Mouse (Mus musculus) liver, embryonic 12.5 days (tissue): ENCODE measurements around the gene Spock3. TPM values are rescaled to one million over a fixed set of nuclear protein-coding genes. Genes with fewer than 3 reads are reported as not detected.

ENCODE experiments used
- ATAC-seq: fragments of 200-750 bp; cut with Nextera tagmentation; 2 replicates; pipeline ENCODE4 v1.8.0; 2017; ENCODE audit warnings: moderate number of reproducible peaks, mild to moderate bottlenecking, moderate library complexity
- H3K27ac ChIP-seq: fragments of 300-500 bp; sonication (generic); 2 replicates; pipeline ENCODE4 v1.5.1; 2016; ENCODE audit warnings: mild to moderate bottlenecking
- H3K27me3 ChIP-seq: fragments of 300-500 bp; sonication (generic); replicated peaks from 2 replicates; pipeline ENCODE4 v1.6.1; 2016; ENCODE audit warnings: mild to moderate bottlenecking, moderate library complexity
- H3K36me3 ChIP-seq: fragments of 300-500 bp; sonication (generic); 2 replicates; pipeline ENCODE4 v1.6.1; 2016; ENCODE audit warnings: mild to moderate bottlenecking, moderate library complexity
- H3K4me1 ChIP-seq: fragments of 300-500 bp; sonication (generic); 2 replicates; pipeline ENCODE4 v1.6.1; 2016
- H3K4me2 ChIP-seq: fragments of 300-500 bp; sonication (generic); 2 replicates; pipeline ENCODE4 v1.6.1; 2016; ENCODE audit warnings: mild to moderate bottlenecking, moderate library complexity
- H3K4me3 ChIP-seq: fragments of 300-500 bp; sonication (generic); 2 replicates; pipeline ENCODE4 v1.5.1; 2016; ENCODE audit warnings: mild to moderate bottlenecking, moderate library complexity
- H3K9ac ChIP-seq: fragments of 300-500 bp; sonication (generic); 2 replicates; pipeline ENCODE4 v1.6.1; 2016; ENCODE audit warnings: mild to moderate bottlenecking, moderate library complexity
- H3K9me3 ChIP-seq: fragments of 300-500 bp; sonication (generic); replicated peaks from 2 replicates; pipeline ENCODE4 v1.6.1; 2016; ENCODE audit warnings: mild to moderate bottlenecking, moderate library complexity
- WGBS: fragments of 180-500 bp; shearing (Covaris S2); methylation state at CpG from one replicate; pipeline ENCODE4 v1.1.7; 2016; ENCODE audit not compliant: insufficient replicate concordance; 5-methylcytosine and 5-hydroxymethylcytosine counted together
- polyA plus RNA-seq: library from polyadenylated mRNA; unstranded; fragments of >200 nt; fragmentation: Nextera tagmentation; extraction: Ambion mirVana; gene quantifications from 2 replicates; pipeline ENCODE4 v1.2.1, GENCODE M21; 2016

The Spock3 gene
- polyA plus RNA-seq, 1 experiment from 2014 or later = 0.66 TPM

- Histone ChIP-seq H3K27ac (no peak overlapping the region), H3K4me2 (no peak overlapping the region), H3K9me3 (no peaks in the 10 kb centered on the region), H3K27me3 (no peaks in the 10 kb centered on the region), H3K4me1 (no peaks in the 10 kb centered on the region), H3K4me3 (no peak overlapping the region), H3K9ac (no peak overlapping the region), H3K36me3 (no peaks in the 10 kb centered on the region)
- no peak for ATAC-seq
Measured at GRCm38 (mm10) chr8:63165326-63165725, 214.5 kb downstream of the Spock3 start.

DNA sequence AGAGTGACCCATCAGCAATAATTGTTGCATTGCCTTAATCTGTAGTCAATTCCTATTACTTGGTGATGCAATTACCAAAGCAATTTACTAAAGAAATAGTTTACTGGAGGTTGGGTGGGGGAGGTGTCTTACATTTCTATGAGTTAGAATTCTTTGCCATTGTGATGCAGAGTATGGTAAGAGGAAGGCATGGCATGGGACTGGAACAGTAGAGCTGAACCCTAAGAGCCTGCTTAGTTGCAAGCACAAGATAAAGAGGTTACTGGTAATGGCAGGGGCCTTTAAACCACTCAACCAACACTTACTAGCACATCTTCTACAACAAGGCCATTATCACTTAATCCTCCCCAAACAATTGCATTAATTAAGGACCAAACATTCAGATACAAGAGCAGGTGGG, 219.1 kb downstream of the Spock3 start:
- H3K27ac ChIP-seq = no peak overlapping the region
- H3K9ac ChIP-seq = no peak overlapping the region
- no peaks in the 10 kb centered on the region for H3K4me1 ChIP-seq
- no peaks in the 10 kb centered on the region for H3K9me3 ChIP-seq
- H3K27me3 ChIP-seq = no peaks in the 10 kb centered on the region
- no peak overlapping the region for H3K4me3 ChIP-seq
- no peak overlapping the region for H3K4me2 ChIP-seq
- H3K36me3 ChIP-seq = no peaks in the 10 kb centered on the region
- no peak for ATAC-seq

DNA sequence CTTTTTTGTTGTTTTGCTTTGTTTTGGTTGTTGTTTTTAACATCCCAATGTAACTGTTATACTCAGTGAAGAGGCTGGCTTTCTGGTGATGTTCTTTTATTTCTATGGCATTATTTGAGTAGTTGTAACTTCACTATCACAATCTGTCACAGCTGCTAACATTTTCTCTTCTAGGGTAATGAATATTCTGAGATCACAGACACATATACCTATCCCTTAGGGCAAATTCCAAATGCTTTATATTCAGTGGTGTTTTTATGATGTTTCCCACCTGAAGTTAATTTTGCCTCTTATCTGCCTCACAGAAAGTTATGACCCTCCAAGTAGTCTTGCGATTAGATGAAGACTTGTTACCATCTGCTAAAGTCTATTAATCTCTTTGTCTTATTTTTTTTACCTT, 230.5 kb downstream of the Spock3 start:
- Histone ChIP-seq H3K9ac (no peak overlapping the region), H3K4me2 (no peak overlapping the region), H3K4me3 (no peak overlapping the region), H3K9me3 (no peaks in the 10 kb centered on the region), H3K27me3 (no peaks in the 10 kb centered on the region), H3K27ac (no peak overlapping the region), H3K36me3 (no peaks in the 10 kb centered on the region), H3K4me1 (no peaks in the 10 kb centered on the region)
- 74% methylated on average over 1 of the region's 1 CpGs for WGBS
- ATAC-seq = no peak

- H3K4me1 ChIP-seq = no peaks in the 10 kb centered on the region
- no peaks in the 10 kb centered on the region for H3K9me3 ChIP-seq
- no peak overlapping the region for H3K9ac ChIP-seq
- no peak overlapping the region for H3K4me2 ChIP-seq
- H3K27ac ChIP-seq = no peak overlapping the region
- ATAC-seq = no peak
- no peak overlapping the region for H3K4me3 ChIP-seq
- H3K36me3 ChIP-seq = no peaks in the 10 kb centered on the region
- H3K27me3 ChIP-seq = no peaks in the 10 kb centered on the region
Measured at GRCm38 (mm10) chr8:63258812-63259385, 308.1 kb downstream of the Spock3 start.

DNA sequence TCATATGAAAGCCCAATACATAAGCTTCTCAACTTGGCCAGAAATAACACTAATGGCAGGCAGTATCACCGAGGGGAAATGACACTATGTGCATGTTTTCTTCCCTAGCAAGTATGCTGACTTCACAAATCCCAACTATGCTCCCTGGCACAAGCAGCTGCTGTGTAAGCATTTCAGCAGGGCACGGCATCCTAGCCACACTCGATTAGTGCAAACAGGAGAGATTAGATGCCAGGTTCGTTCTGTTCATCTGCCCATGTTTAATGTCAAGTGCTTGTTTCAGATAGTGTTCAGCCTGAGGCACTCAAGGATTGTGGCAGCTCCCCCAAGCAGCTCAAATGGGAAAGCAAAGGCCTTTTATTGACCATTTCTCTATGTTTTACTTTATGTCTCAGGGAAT, 311.7 kb downstream of the Spock3 start:
- Histone ChIP-seq H3K4me3 (no peak overlapping the region), H3K27me3 (no peaks in the 10 kb centered on the region), H3K4me2 (no peak overlapping the region), H3K36me3 (no peaks in the 10 kb centered on the region), H3K9me3 (no peaks in the 10 kb centered on the region), H3K27ac (no peak overlapping the region), H3K4me1 (no peaks in the 10 kb centered on the region), H3K9ac (no peak overlapping the region)
- WGBS = 57% methylated on average over 4 of the region's 4 CpGs
- ATAC-seq = no peak

DNA sequence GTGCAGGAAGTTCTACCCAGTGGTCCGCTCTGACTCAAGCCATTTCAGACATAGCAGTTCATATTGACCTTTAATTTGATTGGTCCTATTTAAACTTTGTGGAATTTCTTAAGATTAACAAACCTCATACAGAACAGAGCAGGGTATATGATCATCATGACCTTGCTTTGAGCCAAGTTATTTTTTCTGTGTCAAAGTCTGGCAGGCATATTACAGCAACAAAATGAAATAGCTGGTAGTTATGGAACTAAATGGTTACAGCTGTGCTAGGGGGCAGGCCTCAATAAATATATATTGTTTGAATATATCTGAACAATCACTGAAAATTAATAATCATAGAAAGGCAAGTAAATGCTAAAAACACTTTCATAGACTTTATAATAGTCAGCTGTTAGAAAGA, 384.6 kb downstream of the Spock3 start:
- Histone ChIP-seq H3K27ac (no peak overlapping the region), H3K4me1 (no peaks in the 10 kb centered on the region), H3K36me3 (no peaks in the 10 kb centered on the region), H3K4me2 (no peak overlapping the region), H3K9ac (no peak overlapping the region), H3K27me3 (no peaks in the 10 kb centered on the region), H3K4me3 (no peak overlapping the region), H3K9me3 (no peaks in the 10 kb centered on the region)
- no peak for ATAC-seq
- 70% methylated on average over 1 of the region's 1 CpGs for WGBS

DNA sequence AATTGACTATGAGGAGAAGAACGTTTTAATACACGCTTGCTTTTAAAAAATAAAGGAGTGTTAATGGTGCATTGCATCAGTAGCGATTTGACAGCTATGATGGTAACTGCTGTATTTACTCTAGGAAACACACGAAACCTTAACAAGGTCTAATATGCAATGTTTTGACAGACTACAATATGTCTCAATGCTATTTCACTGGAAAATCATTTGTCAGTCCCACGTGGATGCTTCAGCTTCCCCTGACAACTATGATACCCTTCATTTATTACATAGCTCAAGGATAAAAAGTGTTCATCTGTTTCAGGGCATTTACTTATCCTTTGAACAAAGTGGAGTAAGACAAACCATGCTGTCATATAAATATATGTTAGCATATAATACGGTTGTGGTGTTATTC, 417.8 kb downstream of the Spock3 start:
- H3K27ac ChIP-seq = no peak overlapping the region
- no peak overlapping the region for H3K4me2 ChIP-seq
- H3K9ac ChIP-seq = no peak overlapping the region
- H3K4me3 ChIP-seq = no peak overlapping the region
- H3K36me3 ChIP-seq = no peaks in the 10 kb centered on the region
- ATAC-seq = no peak
- no peaks in the 10 kb centered on the region for H3K27me3 ChIP-seq
- H3K4me1 ChIP-seq = no peaks in the 10 kb centered on the region
- 68% methylated on average over 6 of the region's 6 CpGs for WGBS
- H3K9me3 ChIP-seq = no peaks in the 10 kb centered on the region

DNA sequence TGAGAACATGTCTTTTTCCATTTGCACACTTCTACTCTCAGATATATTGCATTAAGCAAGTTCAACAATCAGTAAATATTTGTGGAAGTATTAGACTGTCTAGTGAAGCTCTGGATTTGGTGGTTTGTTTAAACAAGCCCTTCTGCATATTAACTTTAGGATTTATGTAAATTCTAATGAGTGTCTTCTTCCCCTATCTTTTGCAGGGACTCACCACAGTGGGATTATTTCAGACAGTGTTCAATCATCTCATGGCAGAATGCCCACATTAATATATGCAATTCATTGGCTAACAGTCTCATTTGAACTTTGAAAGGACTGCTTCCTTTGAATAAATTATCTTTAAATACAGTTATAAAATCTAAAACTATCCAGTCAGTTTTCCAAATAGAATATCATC, 446.9 kb downstream of the Spock3 start:
- H3K4me3 ChIP-seq = no peak overlapping the region
- H3K9ac ChIP-seq = no peak overlapping the region
- no peaks in the 10 kb centered on the region for H3K36me3 ChIP-seq
- no peak overlapping the region for H3K4me2 ChIP-seq
- H3K27me3 ChIP-seq = no peaks in the 10 kb centered on the region
- no peak for ATAC-seq
- H3K27ac ChIP-seq = no peak overlapping the region
- no peaks in the 10 kb centered on the region for H3K4me1 ChIP-seq
- H3K9me3 ChIP-seq = no peaks in the 10 kb centered on the region
